Mouse (Mus musculus): Measurements from ENCODE around the gene Irf5.
A peak's percentile ranks its signal among the peaks of the same experiment; 100 is the strongest.

The Irf5 gene

DNA sequence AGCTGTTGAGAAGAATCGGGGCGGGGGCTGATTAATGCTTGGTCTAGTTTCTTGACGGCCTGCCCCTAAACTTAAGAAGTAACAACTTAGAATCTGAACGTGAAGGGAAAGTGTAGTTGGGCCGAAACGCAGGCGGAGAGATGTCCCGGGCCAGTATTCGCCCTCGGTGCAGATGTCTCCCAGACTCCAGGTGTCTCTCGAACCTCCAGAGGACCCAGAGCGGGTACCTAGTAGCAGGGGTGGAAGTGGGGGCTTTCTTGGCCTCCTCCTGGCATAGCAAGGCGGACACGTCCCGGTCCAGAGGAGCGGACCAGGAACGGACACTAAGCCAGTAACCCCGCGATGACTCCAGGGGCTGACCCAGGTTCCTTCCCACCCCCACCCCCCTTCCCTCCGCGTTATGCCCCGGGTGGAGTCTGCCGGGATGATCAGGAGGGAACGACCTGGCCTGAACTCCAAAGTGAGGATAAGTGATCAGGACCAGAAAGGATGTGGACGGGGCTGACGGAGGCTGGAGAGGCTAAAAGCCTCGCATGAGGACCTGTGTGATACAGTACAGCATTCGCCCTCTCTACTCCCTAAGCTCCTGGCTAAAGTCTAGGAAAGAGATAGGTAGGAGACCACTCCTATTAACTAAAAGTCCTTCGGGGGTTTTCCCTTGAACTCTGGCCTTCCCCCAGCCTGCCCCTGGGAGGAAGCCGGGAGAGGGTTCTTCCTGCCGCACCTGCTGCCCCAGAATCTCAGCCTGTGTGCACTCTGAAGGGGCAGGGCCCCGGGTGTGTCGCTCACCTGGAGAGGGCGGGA, 1.1 kb downstream of the Irf5 start:
- no peak for DNase-seq

DNA sequence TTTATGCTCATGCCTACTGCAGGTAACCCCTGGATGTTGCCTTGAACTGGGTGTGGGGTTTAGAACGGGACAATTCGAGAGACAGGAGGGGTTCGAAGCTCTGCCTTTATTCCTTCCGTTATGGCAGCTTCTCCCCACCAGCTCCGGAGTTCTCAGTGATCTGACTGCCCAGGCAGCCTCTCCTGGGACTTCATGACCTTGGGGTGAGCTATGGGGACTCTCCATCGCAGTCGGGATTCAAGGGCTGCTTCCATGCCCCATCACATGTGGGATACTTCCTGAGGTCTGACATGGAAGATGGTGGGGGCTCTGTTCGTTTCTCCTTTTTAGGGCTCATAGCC, 1.7 kb downstream of the Irf5 start:
- DNase-seq: no peak

DNA sequence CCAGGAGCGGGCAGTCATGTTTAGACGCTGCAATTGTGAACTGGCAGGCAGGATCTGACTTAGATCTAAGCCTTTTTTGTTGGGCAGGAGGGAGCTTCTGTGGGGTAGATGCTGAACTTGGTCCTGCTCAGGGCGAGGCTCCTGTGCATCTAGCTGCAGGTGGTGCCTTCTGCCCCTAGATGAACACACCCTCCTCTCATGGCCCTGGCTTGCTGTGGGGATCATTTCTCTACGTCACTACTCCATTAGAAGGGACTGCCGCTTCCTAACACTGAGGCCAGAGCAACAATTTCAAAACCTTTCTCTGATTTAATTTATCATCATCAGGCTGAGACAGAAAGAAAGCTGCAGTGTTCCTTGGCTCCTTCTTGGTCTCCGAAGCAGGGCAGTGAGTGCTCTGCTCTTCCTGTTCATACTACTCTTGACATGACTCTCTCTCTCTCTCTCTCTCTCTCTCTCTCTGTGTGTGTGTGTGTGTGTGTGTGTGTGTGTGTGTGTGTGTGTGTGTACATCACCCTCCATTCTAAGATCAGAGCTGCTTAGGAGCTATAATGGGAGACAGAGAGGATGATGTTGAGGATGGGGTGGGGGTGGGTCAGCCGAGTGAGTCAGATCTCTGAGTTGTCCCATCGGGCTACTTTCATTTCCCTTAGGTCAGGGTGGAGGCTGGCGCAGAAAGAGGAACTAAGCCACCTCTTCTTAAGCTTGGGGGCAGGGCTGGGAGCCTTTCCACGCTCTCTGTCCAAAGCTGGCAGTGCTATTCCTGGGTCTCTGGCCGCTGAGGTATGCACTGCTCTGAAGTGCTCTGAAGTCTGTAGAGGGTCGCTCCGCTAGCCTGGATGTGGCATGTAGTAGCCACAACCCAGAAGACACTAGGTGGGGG, 2.4 kb downstream of the Irf5 start:
- DNase-seq: no peak

DNA sequence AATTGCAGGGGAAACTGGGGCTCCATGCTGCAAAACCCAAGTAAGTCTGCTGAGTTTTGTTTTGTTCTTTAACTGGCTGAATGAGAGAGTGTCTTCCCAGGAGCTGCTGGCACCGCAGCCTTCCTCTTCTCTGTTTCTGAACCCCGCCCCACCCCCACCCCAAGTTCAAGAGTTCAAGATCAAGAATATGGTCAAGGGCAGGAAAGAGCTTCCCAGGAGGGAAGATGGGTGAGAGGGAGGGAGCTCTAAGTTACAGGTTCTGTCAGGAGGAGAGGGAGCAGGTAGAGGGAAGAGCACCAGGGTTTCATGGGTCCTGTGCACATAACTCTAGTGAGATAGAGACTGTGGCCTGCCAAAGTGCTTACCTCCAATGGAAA, 3.0 kb downstream of the Irf5 start:
- no peak for DNase-seq

DNA sequence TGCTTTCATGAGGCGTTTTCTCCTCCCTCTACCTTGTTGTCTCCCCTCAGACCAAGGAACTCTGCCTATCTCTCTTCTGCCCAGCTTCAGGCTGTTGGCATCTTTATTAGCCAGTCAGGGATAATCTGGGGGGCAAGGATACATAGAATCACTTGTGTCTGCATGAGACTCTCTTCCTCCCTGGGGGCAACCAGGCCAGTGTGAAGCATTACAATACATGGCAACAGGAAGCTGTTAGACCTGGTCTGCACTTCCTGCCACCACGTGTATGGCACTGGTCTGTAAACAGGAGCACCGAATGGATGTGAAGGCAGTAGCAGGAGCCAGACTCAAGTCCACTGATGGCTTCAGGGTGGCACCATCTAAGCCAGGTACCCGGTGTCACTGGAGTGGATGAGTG, 3.6 kb downstream of the Irf5 start:
- no peak for DNase-seq

DNA sequence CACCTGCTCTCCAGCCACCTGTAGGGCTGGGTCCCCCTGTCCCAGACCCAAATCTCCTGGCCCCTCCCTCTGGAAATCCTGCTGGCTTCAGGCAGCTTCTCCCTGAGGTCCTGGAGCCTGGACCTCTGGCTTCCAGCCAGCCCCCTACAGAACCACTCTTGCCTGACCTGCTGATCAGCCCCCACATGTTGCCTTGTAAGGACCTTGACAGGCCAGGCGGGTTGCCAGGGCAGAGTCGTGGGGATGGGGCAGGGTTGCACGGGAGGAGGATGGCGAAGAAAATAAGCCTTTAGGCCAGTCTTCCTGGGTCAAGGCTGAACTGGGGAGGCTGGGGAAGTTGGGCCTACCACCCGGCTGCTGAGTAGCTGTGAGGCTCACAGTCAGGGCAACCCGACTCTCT, 8.9 kb downstream of the Irf5 start:
- DNase-seq: peak; percentile 15 to 21

DNA sequence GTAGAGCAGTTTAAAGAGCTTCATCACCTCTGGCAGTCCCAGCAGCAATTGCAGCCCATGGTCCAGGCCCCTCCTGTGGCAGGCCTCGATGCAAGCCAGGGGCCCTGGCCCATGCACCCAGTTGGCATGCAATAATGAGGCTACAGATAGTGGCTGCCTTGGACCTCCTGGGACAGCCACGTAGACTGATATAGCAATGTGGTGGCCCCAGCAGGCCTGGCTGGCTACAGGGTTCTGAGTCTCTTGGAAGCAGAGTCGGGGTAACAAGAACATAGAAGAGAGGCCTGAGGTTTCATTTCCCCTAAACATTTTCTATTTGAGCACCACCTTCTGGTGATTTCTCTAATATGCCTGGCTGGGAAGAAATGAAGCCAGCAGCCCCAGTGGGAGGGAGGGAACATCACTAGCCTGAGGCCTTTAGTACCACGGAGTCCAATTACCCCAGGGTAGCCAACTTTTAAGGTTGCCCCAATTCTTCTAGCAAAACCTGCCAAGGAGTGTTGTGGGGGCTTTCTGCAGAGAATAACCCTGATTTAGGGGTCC, 10.3 kb downstream of the Irf5 start:
- peak; percentile 45 to 55 for DNase-seq

DNA sequence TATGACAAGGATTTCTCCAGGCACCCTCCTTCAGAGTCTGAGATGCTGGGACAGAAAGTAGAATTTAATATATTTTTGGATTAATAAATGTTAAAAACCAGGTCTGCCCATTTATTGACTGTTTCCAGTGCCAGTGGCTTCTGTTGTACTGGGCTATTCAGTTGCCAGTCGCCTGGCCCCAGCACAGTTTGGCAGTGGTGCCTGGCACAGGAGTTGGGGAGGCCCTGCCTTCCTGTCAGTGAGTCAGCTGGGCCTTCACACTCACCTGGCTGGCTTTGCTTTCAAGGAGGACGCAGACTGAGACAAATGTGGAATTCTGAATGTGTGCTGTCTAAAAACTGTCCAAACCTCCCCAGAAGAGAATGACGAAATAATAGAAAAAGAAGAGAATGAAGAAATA, 10.8 kb downstream of the Irf5 start:
- peak; percentile 41 to 48 for DNase-seq

DNA sequence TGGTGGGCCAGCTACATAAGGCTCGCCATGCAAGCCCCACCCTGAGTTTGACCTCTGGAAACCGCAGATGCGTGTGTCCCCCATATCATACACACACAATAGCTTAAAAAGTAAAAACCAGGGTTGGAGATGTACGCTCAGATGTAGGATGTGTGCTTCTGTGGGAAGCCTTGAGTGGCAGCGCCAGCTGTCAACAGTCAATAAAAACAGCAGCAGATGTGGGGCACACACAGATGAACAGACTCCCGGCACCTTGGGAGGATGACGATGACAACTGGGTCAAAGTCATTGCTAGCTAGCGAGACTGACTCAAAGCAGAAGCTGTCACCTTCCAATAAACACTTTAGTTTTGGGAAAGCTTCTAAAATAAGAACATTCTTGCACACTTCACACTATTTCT, 13.1 kb downstream of the Irf5 start:
- DNase-seq: no peak

DNA sequence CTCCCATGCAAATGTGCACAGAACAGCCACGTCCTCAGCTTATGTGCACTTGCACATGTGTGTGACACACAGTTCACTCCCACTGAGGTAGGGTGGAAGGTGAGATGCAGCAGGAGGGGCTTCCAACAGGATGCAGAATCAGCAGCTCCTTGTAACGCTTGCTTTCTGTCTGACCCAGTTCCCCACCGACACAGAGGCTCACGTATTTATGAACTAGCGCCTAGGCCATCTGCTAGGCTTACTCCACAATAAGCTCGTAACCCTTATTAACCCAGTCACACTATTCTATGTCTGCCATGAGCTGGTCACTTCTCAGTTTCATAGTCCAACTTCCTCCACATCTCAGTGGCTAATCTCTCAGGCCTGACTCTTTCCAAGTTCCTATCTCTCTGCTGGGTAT, 13.8 kb downstream of the Irf5 start:
- DNase-seq: no peak

DNA sequence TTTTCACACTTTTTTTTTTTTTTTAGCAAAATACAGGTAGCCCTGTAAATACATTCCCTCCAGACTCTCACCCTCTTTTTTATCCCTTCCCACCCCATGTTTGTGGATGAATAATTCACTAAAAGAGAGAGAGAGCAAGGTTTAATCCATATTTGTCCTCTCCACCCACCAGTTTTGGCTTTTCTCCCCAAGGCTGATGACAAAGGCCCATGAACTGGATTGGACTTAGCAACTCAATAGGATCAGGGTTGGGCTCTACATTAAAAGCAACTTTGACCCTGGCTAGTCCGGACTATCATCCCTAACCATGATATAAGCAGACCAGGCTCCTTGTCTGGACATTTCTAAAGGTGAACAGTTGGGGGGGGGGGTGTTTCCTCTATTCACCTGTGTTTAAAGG, 14.5 kb downstream of the Irf5 start:
- no peak for DNase-seq

DNA sequence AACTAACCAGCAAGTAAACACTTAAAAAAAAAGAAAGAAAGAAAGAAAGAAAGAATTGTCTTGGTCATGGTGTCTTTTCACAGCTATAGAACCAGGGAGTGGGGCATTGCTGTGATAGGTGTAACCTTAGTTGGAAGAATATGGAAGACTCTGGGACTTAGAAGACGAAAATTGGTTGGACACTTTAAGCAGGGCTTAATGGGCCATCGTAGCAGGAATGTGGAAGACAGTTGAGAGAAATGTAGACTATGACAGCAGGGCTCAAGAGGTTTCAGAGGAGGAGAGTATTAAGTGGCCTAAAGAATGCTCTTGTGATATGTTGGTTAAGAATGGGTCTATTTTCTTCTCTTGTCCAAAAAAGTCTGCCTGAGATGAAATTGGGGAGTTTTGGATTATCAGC, 19.2 kb downstream of the Irf5 start:
- no peak for DNase-seq

DNA sequence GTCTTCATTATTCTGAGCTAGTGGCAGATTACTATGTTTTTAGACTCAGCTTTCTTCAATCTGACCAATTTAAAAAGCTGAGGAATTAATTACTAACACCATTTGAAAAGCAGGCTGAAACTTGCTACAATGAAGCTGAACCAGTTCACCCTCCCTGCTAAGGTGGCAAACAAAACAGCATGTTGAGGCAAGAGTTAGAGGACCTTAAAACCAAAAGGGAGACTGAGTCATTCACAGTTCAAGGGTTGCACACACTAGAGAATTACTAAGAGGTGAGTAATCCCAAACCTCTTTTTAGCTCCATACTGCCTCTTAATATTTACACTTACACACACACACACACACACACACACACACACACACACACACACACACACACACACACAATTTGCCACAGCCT, 21.2 kb downstream of the Irf5 start:
- no peak for DNase-seq

DNA sequence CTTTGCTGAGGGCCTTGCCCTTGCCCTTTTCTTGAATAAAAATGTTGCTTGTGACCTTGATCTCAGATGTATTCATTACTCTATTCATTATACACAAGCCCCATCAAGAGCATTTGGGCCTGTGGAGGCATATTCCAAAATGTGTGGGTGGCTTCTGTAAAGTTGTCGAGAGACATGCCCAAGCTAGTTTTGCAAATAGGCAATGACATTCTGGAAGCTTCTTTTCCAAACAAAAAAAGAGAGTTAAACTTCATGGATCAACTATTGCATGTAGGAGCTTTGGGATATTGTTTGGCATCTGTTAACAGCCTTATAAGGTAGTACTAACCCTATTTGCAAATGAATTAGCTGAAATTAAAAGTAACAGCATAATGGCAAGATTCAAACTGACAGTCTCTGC, 21.7 kb downstream of the Irf5 start:
- DNase-seq: no peak

DNA sequence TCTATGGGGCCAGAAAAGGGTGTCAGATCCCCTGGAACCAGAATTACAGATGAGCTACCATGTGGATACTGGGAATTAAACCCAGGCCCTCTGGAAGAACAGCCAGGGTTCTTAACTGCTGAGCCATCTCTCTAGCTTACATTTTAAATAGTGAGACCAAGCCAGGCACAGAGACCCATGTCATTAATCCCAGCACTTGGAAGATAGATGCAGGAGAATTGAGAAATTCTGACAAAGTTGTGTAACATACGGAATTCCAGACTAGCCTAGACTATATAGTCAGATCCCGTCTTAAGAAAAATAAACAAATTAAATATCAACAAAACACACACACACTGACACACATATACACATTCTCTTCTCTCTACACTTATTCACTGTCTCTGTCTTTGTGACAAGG, 26.1 kb downstream of the Irf5 start:
- DNase-seq: no peak

DNA sequence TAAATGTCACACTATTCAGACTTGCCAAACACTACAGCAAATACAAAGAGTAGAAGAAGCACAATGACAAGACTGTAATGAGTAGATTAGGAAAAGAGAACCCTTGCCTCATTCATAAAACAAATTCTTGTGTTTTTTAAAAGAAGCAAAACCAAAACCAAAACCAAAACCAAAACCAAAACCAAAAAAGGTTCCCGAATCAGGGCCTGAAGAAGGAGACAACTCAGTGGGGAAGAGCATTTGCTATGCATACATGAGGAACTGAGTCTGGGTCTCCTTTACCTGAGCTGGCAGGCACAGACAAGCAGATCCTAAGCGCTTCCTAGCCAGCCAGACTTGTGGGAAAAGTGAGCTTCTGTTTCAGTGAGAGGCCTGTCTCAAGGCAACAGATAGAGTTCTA, 30.7 kb downstream of the Irf5 start:
- DNase-seq: no peak

DNA sequence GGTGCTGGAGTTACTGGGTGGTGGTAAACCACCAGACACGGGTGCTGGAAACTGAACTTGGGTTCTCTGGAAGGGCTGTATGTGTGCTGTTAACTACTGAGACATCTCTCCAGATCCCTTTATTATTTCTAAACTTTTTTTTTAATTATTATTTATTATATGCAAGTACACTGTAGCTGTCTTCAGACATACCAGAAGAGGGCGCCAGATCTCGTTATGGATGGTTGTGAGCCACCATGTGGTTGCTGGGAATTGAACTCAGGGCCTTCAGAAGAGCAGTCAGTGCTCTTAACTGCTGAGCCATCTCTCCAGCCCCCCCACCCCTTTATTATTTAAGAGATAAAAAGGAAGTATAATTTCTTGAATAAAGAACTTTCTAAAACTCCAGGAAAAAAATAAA, 50.0 kb downstream of the Irf5 start:
- peak in 1 of 2 experiments; percentile 3 for DNase-seq

DNA sequence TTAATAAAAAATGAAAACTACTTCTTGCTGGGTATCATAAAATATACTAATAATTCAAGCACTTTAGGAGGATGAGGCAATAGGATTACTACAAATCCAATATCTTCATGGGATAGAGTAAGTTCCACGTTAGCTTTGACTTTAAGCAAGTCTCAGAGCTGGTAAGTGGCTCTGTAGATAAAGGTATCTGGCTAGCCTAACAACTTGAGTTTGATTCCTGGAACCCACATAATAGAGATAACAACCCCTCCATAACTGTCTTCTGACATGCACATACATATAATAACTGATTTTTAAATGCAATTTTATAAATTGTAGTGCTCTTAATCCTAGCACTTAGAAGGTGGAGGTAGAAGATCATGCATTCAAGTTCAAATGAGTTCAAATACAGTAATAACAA, 54.3 kb downstream of the Irf5 start:
- DNase-seq: no peak

DNA sequence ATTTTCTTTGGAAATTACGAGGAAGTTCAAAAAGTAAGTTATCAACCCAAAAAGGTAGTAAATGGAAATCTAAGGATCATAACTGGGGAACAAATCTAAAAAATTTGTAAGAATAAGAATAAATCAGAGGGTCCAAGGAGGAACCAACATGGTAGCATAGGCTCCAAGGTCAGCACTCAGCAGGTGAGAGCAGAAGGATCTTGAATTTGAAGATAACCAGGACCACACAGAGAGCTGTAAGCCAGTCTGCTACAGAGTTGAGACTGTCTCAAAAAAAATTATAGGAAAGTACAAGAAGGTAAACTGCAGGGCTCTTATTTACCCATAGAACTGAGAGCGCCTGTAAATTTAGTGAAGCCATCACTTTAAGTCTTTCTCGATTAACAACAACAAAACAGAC, 54.8 kb downstream of the Irf5 start:
- DNase-seq: no peak

All from cerebellum, postnatal 14 days (tissue).